Mouse (Mus musculus) liver, postnatal 0 days (tissue): ENCODE measurements around the gene 1500009C09Rik.

Source experiments
- CTCF ChIP-seq: sonication (generic); IDR thresholded peaks from 2 replicates; pipeline ENCODE4 v1.5.1; 2016; ENCODE audit warnings: antibody characterized with exemption, low read depth
- EP300 ChIP-seq: IDR thresholded peaks from 2 replicates; pipeline ENCODE4 v1.6.1; 2016; ENCODE audit warnings: antibody characterized with exemption, low read depth, mild to moderate bottlenecking

DNA sequence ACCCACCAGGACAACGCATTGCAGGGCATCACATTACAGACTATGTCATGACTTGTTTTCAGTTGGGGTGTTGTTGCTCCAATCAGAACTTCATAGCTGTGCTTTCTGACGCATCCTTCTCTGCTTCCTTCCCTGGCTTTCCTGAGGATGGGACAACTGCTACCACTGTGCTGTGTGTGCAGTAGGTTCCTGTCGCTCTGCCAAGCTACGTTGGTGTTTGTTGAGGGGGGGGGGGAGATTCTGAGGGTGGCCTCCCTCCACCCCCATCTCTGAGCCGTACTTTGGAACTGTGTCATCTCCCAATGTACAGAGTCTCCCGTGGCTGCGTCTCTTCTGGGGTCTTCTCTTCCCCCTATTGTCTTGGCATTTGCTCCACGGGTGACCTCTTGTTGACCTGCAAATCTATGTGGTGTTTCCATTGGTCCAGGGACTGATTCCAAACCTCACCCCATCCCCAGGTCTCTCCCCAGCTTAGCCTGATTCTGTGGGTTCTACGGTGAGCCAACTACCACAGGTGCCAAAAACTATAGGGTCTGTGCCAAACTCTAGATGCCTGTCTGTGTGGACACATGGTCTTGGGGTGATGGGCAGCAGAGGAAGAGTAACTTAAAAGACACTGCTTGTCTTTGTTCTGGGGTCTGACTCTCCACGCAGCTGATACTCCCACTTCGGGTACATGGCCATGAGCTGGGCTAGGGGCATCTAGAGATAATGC lies 36.7 kb upstream of the 1500009C09Rik start:
- TF ChIP-seq CTCF (no peak), EP300 (no peak)
